Mouse (Mus musculus) ES-E14 (cell line): ENCODE results near the gene Platr17. TPM values are rescaled to one million over a fixed set of nuclear protein-coding genes. Genes with fewer than 3 reads are reported as not detected.
"Not testable (repeated sequence)": the region's sequence is repeated elsewhere in the genome, so short reads cannot be mapped to it uniquely, and the experiment has no call there.

Experiments used
- DNase-seq: peaks from one replicate; pipeline ENCODE4 v3.0.0-alpha.2; 2013; ENCODE audit warnings: low read depth, low spot score
- H3K27ac ChIP-seq: 2 replicates; pipeline ENCODE4 v1.5.1; 2012; ENCODE audit warnings: low read depth, mild to moderate bottlenecking, low read length, moderate library complexity, mixed read lengths; ENCODE audit not compliant: poor library complexity, insufficient read depth, severe bottlenecking
- H3K36me3 ChIP-seq: 2 replicates; pipeline ENCODE4 v1.6.1; 2012; ENCODE audit warnings: mild to moderate bottlenecking, low read length, moderate library complexity, mixed read lengths; ENCODE audit not compliant: control insufficient read depth, poor library complexity, insufficient read depth, severe bottlenecking
- H3K4me1 ChIP-seq, 2 experiments: fragments of 150-350 bp in 1 of 2; sonication (generic) in 1 of 2; 2 replicates each; pipeline ENCODE4 v1.6.1; 2012; ENCODE audit warnings: low read length in 2 of 2, mild to moderate bottlenecking in 1 of 2, mixed read lengths in 1 of 2; ENCODE audit not compliant: control insufficient read depth in 2 of 2, insufficient read depth in 2 of 2, poor library complexity in 1 of 2
- H3K4me3 ChIP-seq, 2 experiments: fragments of 150-350 bp in 1 of 2; sonication (generic) in 1 of 2; 2 replicates each; pipeline ENCODE4 v1.5.1; 2012; ENCODE audit warnings: low read length in 2 of 2, low read depth in 1 of 2, mild to moderate bottlenecking in 1 of 2, mixed read lengths in 1 of 2; ENCODE audit not compliant: insufficient read depth in 1 of 2, poor library complexity in 1 of 2, severe bottlenecking in 1 of 2
- H3K9ac ChIP-seq: 2 replicates; pipeline ENCODE4 v1.6.1; 2012; ENCODE audit warnings: low read depth, mild to moderate bottlenecking, low read length, mixed read lengths; ENCODE audit not compliant: poor library complexity, insufficient read depth, severe bottlenecking
- H3K9me3 ChIP-seq: fragments of 150-350 bp; sonication (generic); 2 replicates; pipeline ENCODE4 v1.6.1; 2012; ENCODE audit warnings: low read depth, mild to moderate bottlenecking, low read length; ENCODE audit not compliant: control insufficient read depth, insufficient read depth
- CHD2 ChIP-seq: IDR thresholded peaks from 2 replicates; pipeline ENCODE4 v1.6.1; 2014; ENCODE audit warnings: mild to moderate bottlenecking, low read depth, low read length, inconsistent platforms
- HCFC1 ChIP-seq: IDR thresholded peaks from 2 replicates; pipeline ENCODE4 v1.6.1; 2012; ENCODE audit warnings: low read length, inconsistent platforms, borderline replicate concordance; ENCODE audit not compliant: insufficient read depth
- MAFK ChIP-seq: IDR thresholded peaks from 2 replicates; pipeline ENCODE4 v1.6.1; 2014; ENCODE audit warnings: mild to moderate bottlenecking, low read depth, low read length, inconsistent platforms; ENCODE audit not compliant: insufficient read depth
- ZC3H11A ChIP-seq: IDR thresholded peaks from 2 replicates; pipeline ENCODE4 v1.6.1; 2012; ENCODE audit warnings: low read depth, mild to moderate bottlenecking, inconsistent platforms, low read length, borderline replicate concordance
- ZNF384 ChIP-seq: IDR thresholded peaks from 2 replicates; pipeline ENCODE4 v1.6.1; 2012; ENCODE audit warnings: low read depth, low read length, inconsistent platforms
- in situ Hi-C, 2 experiments: fragments of 600-800 bp; cut with MboI; formaldehyde crosslinking; loops; one replicate each; pipeline ENCODE4 v1.15.1; 2025; ENCODE audit warnings: low sequenced_read_pairs in 2 of 2, inconsistent platforms in 1 of 2; ENCODE audit not compliant: unreplicated experiment in 2 of 2
- total RNA-seq: library from RNA; depleted of rRNA; stranded (reverse); fragments of 300-350 nt; gene quantifications from 2 replicates; pipeline ENCODE4 v1.2.3, GENCODE M21; 2012; rRNA removed

Gene Platr17
- 33.2 and 46.0 TPM in 2 replicates for total RNA-seq

GRCm38 (mm10) chr17:33904835-33905234, at the start of gene Platr17:
TSS of gene Platr17 (plus strand) at chr17:33905135.
- in situ Hi-C loops, H3K36me3 ChIP-seq, DNase-seq, H3K9me3 ChIP-seq: not testable (repeated sequence)
- Histone ChIP-seq H3K27ac (peak within 1 kb of the TSS; percentile 89), H3K4me3 (peak within 1 kb of the TSS; percentile 38 to 50), H3K9ac (peak within 1 kb of the TSS; percentile 76), H3K4me1 (peaks cover 4 to 31% of the 10 kb centered on the region in 2 experiments; a peak in 3 of 4 replicates)

GRCm38 (mm10) chr17:33857816-33858215, 47.1 kb upstream of the Platr17 start:
- Histone ChIP-seq H3K27ac (peak overlapping the region; percentile 60; the same call in 1 of the 2 replicates), H3K9ac (no peak overlapping the region), H3K9me3 (no peaks in the 10 kb centered on the region), H3K36me3 (no peaks in the 10 kb centered on the region), H3K4me1 (no peaks in the 10 kb centered on the region), H3K4me3 (no peak overlapping the region)
- DNase-seq, result no peak
- in situ Hi-C loops, result no loop called here
- TF ChIP-seq CHD2 (no peak), MAFK (no peak), HCFC1 (no peak), ZNF384 (no peak), ZC3H11A (no peak)

GRCm38 (mm10) chr17:33865330-33866030, 39.5 kb upstream of the Platr17 start:
- 0 out of 4 replicates have a peak, but pooled peaks cover 0 to 2% of the 10 kb centered on the region in 2 experiments for H3K4me1 ChIP-seq
- H3K4me3 ChIP-seq, result 0 out of 4 replicates have a peak overlapping the region, but pooled peaks of 1 of the 2 experiments have one; percentile 25
- peak; percentile 77 for DNase-seq
- H3K9ac ChIP-seq, result peak overlapping the region; percentile 73; the same call in 1 of the 2 replicates
- peak; percentile 23; the same call in 1 of the 2 replicates for TF ChIP-seq HCFC1
- TF ChIP-seq ZC3H11A, result 0 out of 2 replicates have a peak, but pooled peaks have one; percentile 18
- no peak for TF ChIP-seq MAFK
- in situ Hi-C loops, result no loop called here
- no peak overlapping the region; the same call in 1 of the 2 replicates for H3K27ac ChIP-seq
- H3K9me3 ChIP-seq, result no peaks in the 10 kb centered on the region
- H3K36me3 ChIP-seq, result no peaks in the 10 kb centered on the region

- H3K36me3 ChIP-seq, result peaks cover 21% of the 10 kb centered on the region
- H3K9ac ChIP-seq, H3K4me3 ChIP-seq, H3K9me3 ChIP-seq, H3K4me1 ChIP-seq, in situ Hi-C loops, H3K27ac ChIP-seq, DNase-seq: not testable (repeated sequence)
These were observed 31.4 kb upstream of the Platr17 start, which contains the start of gene Gm7029 for GRCm38 (mm10) chr17:33873537-33873936. TSS of gene Gm7029 (plus strand) at chr17:33873837.

- Histone ChIP-seq H3K9ac (no peak overlapping the region), H3K27ac (no peak overlapping the region), H3K36me3 (peaks cover 24% of the 10 kb centered on the region), H3K9me3 (no peaks in the 10 kb centered on the region), H3K4me3 (no peak overlapping the region), H3K4me1 (peaks cover 0 to 2% of the 10 kb centered on the region in 2 experiments; a peak in 1 of 4 replicates)
- DNase-seq, result no peak
- in situ Hi-C loops, result no loop called here
- TF ChIP-seq ZC3H11A, result no peak
- TF ChIP-seq ZNF384, result no peak
- no peak for TF ChIP-seq CHD2
- no peak for TF ChIP-seq HCFC1
- no peak for TF ChIP-seq MAFK
These were observed 30.5 kb upstream of the Platr17 start for GRCm38 (mm10) chr17:33874411-33874810.

- in situ Hi-C loops, H3K9ac ChIP-seq, H3K27ac ChIP-seq, H3K4me1 ChIP-seq, DNase-seq, H3K9me3 ChIP-seq, H3K4me3 ChIP-seq: not testable (repeated sequence)
- peaks cover 34% of the 10 kb centered on the region for H3K36me3 ChIP-seq
These were observed 29.1 kb upstream of the Platr17 start for GRCm38 (mm10) chr17:33875797-33876196.

- in situ Hi-C loops, H3K9ac ChIP-seq, H3K4me1 ChIP-seq, H3K27ac ChIP-seq, H3K4me3 ChIP-seq, DNase-seq, H3K9me3 ChIP-seq: not testable (repeated sequence)
- H3K36me3 ChIP-seq, result peaks cover 57% of the 10 kb centered on the region
These were observed 20.6 kb upstream of the Platr17 start for GRCm38 (mm10) chr17:33884320-33884719.
